Mouse (Mus musculus) heart, embryonic 15.5 days (tissue): ENCODE results near the gene Tgfbr1. TPM values are rescaled to one million over a fixed set of nuclear protein-coding genes. Genes with fewer than 3 reads are reported as not detected.

Source experiments
- ATAC-seq: fragments of 200-750 bp; cut with Nextera tagmentation; replicated peaks from 2 replicates; pipeline ENCODE4 v1.8.0; 2017; ENCODE audit warnings: low read depth, moderate TSS enrichment; ENCODE audit not compliant: insufficient number of reproducible peaks, insufficient read depth, low FRiP score
- H3K27ac ChIP-seq: fragments of 300-500 bp; sonication (generic); 2 replicates; pipeline ENCODE4 v1.5.1; 2015; ENCODE audit warnings: mild to moderate bottlenecking, inconsistent platforms
- H3K27me3 ChIP-seq: fragments of 300-500 bp; sonication (generic); 2 replicates; pipeline ENCODE4 v1.6.1; 2015; ENCODE audit warnings: inconsistent platforms
- H3K36me3 ChIP-seq: fragments of 300-500 bp; sonication (generic); 2 replicates; pipeline ENCODE4 v1.6.1; 2015; ENCODE audit warnings: mild to moderate bottlenecking, inconsistent platforms
- H3K4me1 ChIP-seq: fragments of 300-500 bp; sonication (generic); replicated peaks from 2 replicates; pipeline ENCODE4 v1.6.1; 2015; ENCODE audit warnings: inconsistent platforms
- H3K4me2 ChIP-seq: fragments of 300-500 bp; sonication (generic); 2 replicates; pipeline ENCODE4 v1.6.1; 2015; ENCODE audit warnings: inconsistent platforms, mild to moderate bottlenecking, moderate library complexity
- H3K4me3 ChIP-seq: fragments of 300-500 bp; sonication (generic); 2 replicates; pipeline ENCODE4 v1.5.1; 2015; ENCODE audit warnings: mild to moderate bottlenecking, inconsistent platforms
- H3K9ac ChIP-seq: fragments of 300-500 bp; sonication (generic); 2 replicates; pipeline ENCODE4 v1.6.1; 2015; ENCODE audit warnings: mild to moderate bottlenecking, inconsistent platforms
- H3K9me3 ChIP-seq: fragments of 300-500 bp; sonication (generic); replicated peaks from 2 replicates; pipeline ENCODE4 v1.6.1; 2016; ENCODE audit warnings: inconsistent platforms
- WGBS: fragments of 180-500 bp; shearing (Covaris S2); methylation state at CpG from one replicate; pipeline ENCODE4 v1.1.7; 2015; ENCODE audit warnings: mixed read lengths; 5-methylcytosine and 5-hydroxymethylcytosine counted together
- polyA plus RNA-seq: library from polyadenylated mRNA; unstranded; fragments of >200 nt; fragmentation: Nextera tagmentation; extraction: Ambion mirVana; gene quantifications from 2 replicates; pipeline ENCODE4 v1.2.1, GENCODE M21; 2015

Gene Tgfbr1
- polyA plus RNA-seq = 18.9 and 23.5 TPM in 2 replicates

GRCm38 (mm10) chr4:47352803-47353388, at the start of gene Tgfbr1:
Gene Tgfbr1 (plus strand): TSS chr4:47353222.
- no peaks in the 10 kb centered on the region for H3K9me3 ChIP-seq
- H3K4me3 ChIP-seq = peak within 1 kb of the TSS; percentile 92
- WGBS = 1% methylated on average over 60 of the region's 65 CpGs

GRCm38 (mm10) chr4:47303340-47303998, 49.6 kb upstream of the Tgfbr1 start:
- WGBS = 64% methylated on average over 5 of the region's 5 CpGs

More at GRCm38 (mm10) chr4:47352803-47353388, at the start of gene Tgfbr1:
- Histone ChIP-seq H3K27me3 (no peaks in the 10 kb centered on the region), H3K27ac (peak within 1 kb of the TSS; percentile 97), H3K36me3 (no peaks in the 10 kb centered on the region), H3K4me1 (peaks cover 26% of the 10 kb centered on the region), H3K9ac (peak within 1 kb of the TSS; percentile 94), H3K4me2 (peak within 1 kb of the TSS; percentile 97)
- peak; percentile 99 for ATAC-seq

GRCm38 (mm10) chr4:47309886-47310625, 43.0 kb upstream of the Tgfbr1 start:
- Histone ChIP-seq H3K4me3 (no peak overlapping the region), H3K27ac (0 out of 2 replicates have a peak overlapping the region, but pooled peaks have one; percentile 44), H3K9ac (no peak overlapping the region), H3K4me2 (no peak overlapping the region), H3K4me1 (peaks cover 24% of the 10 kb centered on the region), H3K9me3 (no peaks in the 10 kb centered on the region), H3K36me3 (no peaks in the 10 kb centered on the region), H3K27me3 (no peaks in the 10 kb centered on the region)
- 0 out of 2 replicates have a peak, but pooled peaks have one; percentile 47 for ATAC-seq
- 83% methylated on average over 12 of the region's 12 CpGs for WGBS

More at GRCm38 (mm10) chr4:47303340-47303998, 49.6 kb upstream of the Tgfbr1 start:
- Histone ChIP-seq H3K9ac (no peak overlapping the region), H3K36me3 (no peaks in the 10 kb centered on the region), H3K4me3 (no peak overlapping the region), H3K9me3 (peaks cover 4% of the 10 kb centered on the region; the same call in 1 of the 2 replicates), H3K4me1 (no peaks in the 10 kb centered on the region), H3K27me3 (no peaks in the 10 kb centered on the region), H3K4me2 (no peak overlapping the region), H3K27ac (no peak overlapping the region; the same call in 1 of the 2 replicates)
- ATAC-seq = no peak

GRCm38 (mm10) chr4:47310812-47311211, 42.2 kb upstream of the Tgfbr1 start:
- peak; percentile 63 for ATAC-seq
- WGBS = 13% methylated on average over 6 of the region's 6 CpGs
- H3K36me3 ChIP-seq = no peaks in the 10 kb centered on the region
- no peaks in the 10 kb centered on the region for H3K27me3 ChIP-seq
- peaks cover 29% of the 10 kb centered on the region for H3K4me1 ChIP-seq
- H3K9me3 ChIP-seq = no peaks in the 10 kb centered on the region
- no peak overlapping the region for H3K4me2 ChIP-seq
- H3K9ac ChIP-seq = no peak overlapping the region
- H3K27ac ChIP-seq = 0 out of 2 replicates have a peak overlapping the region, but pooled peaks have one; percentile 44
- H3K4me3 ChIP-seq = no peak overlapping the region

GRCm38 (mm10) chr4:47311467-47311866, 41.6 kb upstream of the Tgfbr1 start:
- ATAC-seq = no peak
- no peak overlapping the region for H3K4me2 ChIP-seq
- H3K4me3 ChIP-seq = no peak overlapping the region
- WGBS = 92% methylated on average over 6 of the region's 6 CpGs
- H3K27me3 ChIP-seq = no peaks in the 10 kb centered on the region
- no peaks in the 10 kb centered on the region for H3K9me3 ChIP-seq
- H3K9ac ChIP-seq = no peak overlapping the region
- H3K4me1 ChIP-seq = peaks cover 29% of the 10 kb centered on the region
- H3K27ac ChIP-seq = no peak overlapping the region
- H3K36me3 ChIP-seq = no peaks in the 10 kb centered on the region

GRCm38 (mm10) chr4:47311929-47312328, 41.1 kb upstream of the Tgfbr1 start:
- Histone ChIP-seq H3K27ac (no peak overlapping the region), H3K9ac (no peak overlapping the region), H3K9me3 (no peaks in the 10 kb centered on the region), H3K36me3 (no peaks in the 10 kb centered on the region), H3K4me1 (peaks cover 29% of the 10 kb centered on the region), H3K27me3 (no peaks in the 10 kb centered on the region), H3K4me3 (no peak overlapping the region), H3K4me2 (no peak overlapping the region)
- ATAC-seq = no peak
- WGBS = 74% methylated on average over 7 of the region's 7 CpGs

- peaks cover 31% of the 10 kb centered on the region for H3K4me1 ChIP-seq
- H3K36me3 ChIP-seq = no peaks in the 10 kb centered on the region
- H3K9ac ChIP-seq = no peak overlapping the region
Observed at GRCm38 (mm10) chr4:47312676-47313075, 40.3 kb upstream of the Tgfbr1 start.

GRCm38 (mm10) chr4:47313710-47314410, 39.2 kb upstream of the Tgfbr1 start:
- Histone ChIP-seq H3K9ac (no peak overlapping the region), H3K4me1 (peaks cover 31% of the 10 kb centered on the region), H3K9me3 (no peaks in the 10 kb centered on the region), H3K36me3 (no peaks in the 10 kb centered on the region), H3K27me3 (no peaks in the 10 kb centered on the region), H3K4me2 (no peak overlapping the region), H3K27ac (no peak overlapping the region), H3K4me3 (no peak overlapping the region)
- 82% methylated on average over 8 of the region's 8 CpGs for WGBS
- no peak for ATAC-seq

More at GRCm38 (mm10) chr4:47312676-47313075, 40.3 kb upstream of the Tgfbr1 start:
- H3K9me3 ChIP-seq = no peaks in the 10 kb centered on the region
- H3K27me3 ChIP-seq = no peaks in the 10 kb centered on the region
- no peak overlapping the region for H3K27ac ChIP-seq
- H3K4me3 ChIP-seq = no peak overlapping the region
- ATAC-seq = no peak
- WGBS = 73% methylated on average over 14 of the region's 14 CpGs
- H3K4me2 ChIP-seq = no peak overlapping the region

GRCm38 (mm10) chr4:47315458-47315857, 37.6 kb upstream of the Tgfbr1 start:
- no peak overlapping the region for H3K9ac ChIP-seq
- H3K27me3 ChIP-seq = no peaks in the 10 kb centered on the region
- H3K9me3 ChIP-seq = no peaks in the 10 kb centered on the region
- no peak overlapping the region for H3K4me3 ChIP-seq
- 34% methylated on average over 2 of the region's 2 CpGs for WGBS
- no peak overlapping the region for H3K4me2 ChIP-seq
- no peaks in the 10 kb centered on the region for H3K36me3 ChIP-seq
- peaks cover 20% of the 10 kb centered on the region for H3K4me1 ChIP-seq
- no peak overlapping the region for H3K27ac ChIP-seq
- no peak for ATAC-seq

GRCm38 (mm10) chr4:47316432-47316831, 36.6 kb upstream of the Tgfbr1 start:
- ATAC-seq = no peak
- WGBS = 60% methylated on average over 6 of the region's 6 CpGs
- H3K4me2 ChIP-seq = no peak overlapping the region
- H3K27me3 ChIP-seq = no peaks in the 10 kb centered on the region
- no peak overlapping the region for H3K4me3 ChIP-seq
- no peaks in the 10 kb centered on the region for H3K36me3 ChIP-seq
- no peaks in the 10 kb centered on the region for H3K9me3 ChIP-seq
- H3K9ac ChIP-seq = no peak overlapping the region
- H3K4me1 ChIP-seq = peaks cover 10% of the 10 kb centered on the region
- 0 out of 2 replicates have a peak overlapping the region, but pooled peaks have one; percentile 16 for H3K27ac ChIP-seq
